In the genomic region with DNA sequence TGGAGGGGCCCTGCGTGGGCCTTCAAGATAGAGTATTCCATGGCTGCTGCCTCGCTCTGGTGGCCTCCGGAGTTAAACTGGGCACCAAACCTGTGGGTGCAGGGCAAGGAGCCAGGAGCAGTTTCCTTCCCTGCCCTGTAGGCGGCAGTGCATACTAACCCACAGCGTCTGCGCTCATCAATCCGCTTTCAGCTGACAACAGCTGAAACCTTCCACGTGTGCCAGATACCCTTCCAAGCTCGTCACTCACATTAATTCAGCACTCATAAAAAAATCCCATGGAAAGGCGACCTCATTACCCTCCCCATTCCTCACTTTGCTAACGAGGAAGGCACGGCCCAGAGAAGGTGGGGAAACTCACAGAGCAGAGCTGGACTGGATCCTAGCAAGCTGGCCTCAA, we compare ENCODE assay signal across 8 mouse cellular contexts. TPM values are rescaled to one million over a fixed set of nuclear protein-coding genes. Genes with fewer than 3 reads are reported as not detected.
DNase-seq lines count a peak whose midpoint lies in the region.

No protein-coding gene starts in this region.

- DNase-seq in CD8-positive naive resting alpha-beta T cell, adult 2 months (ENCODE audit: low read depth in 2 of 2, low spot score in 2 of 2), result peak; percentile 40 to 53
- peak; percentile 50 for DNase-seq in T-cell, adult 2 months (ENCODE audit: low spot score)
- peak; percentile 88 for DNase-seq in embryo, embryonic 10 days (ENCODE audit: low spot score)
- peak; percentile 53 to 70 for DNase-seq in gastrocnemius, postnatal 4 days (ENCODE audit: low spot score in 2 of 2)
- DNase-seq in kidney, postnatal 25 days, result peak; percentile 79 to 81
- peak; percentile 60 to 68 for DNase-seq in lung, adult 18-20 months
- peak; percentile 84 for DNase-seq in retina, embryonic 14.5 days (ENCODE audit: low spot score)
- DNase-seq in urinary bladder, postnatal 4 days (ENCODE audit: low spot score in 2 of 2), result peak; percentile 52 to 73

RNA-seq across cellular contexts. Expression of a gene that starts 21.2 kb away (rescaled TPM):
- 1 to 10 TPM; 4.2 to 5.4 TPM for total RNA-seq in gastrocnemius, postnatal 4 days (2021)

RNA-seq across cellular contexts. Expression of a gene that starts 50.0 kb away (rescaled TPM):
- total RNA-seq in gastrocnemius, postnatal 4 days (2021), result not detected

Comparison
In these comparisons a context has a peak if more than half of its experiments do, and no peak if none do; other contexts are left out.
1. Peak in every context shown above with its lines: DNase-seq.